Mouse (Mus musculus) spleen, postnatal 4 days (tissue): ENCODE measurements around the gene Ndrg3.
"Not testable (repeated sequence)": the region's sequence is repeated elsewhere in the genome, so short reads cannot be mapped to it uniquely, and the experiment has no call there.

Source experiments
- DNase-seq, 2 experiments: peaks; one replicate each; pipeline ENCODE4 v3.0.0; 2022; ENCODE audit warnings: low spot score in 2 of 2

Gene Ndrg3

GRCm38 (mm10) chr2:156901883-156902282 is 90.0 kb downstream of the Ndrg3 start:
- DNase-seq = no peak

GRCm38 (mm10) chr2:156901344-156901743 is 90.5 kb downstream of the Ndrg3 start:
- DNase-seq = peak in 1 of 2 experiments; percentile 49

DNA sequence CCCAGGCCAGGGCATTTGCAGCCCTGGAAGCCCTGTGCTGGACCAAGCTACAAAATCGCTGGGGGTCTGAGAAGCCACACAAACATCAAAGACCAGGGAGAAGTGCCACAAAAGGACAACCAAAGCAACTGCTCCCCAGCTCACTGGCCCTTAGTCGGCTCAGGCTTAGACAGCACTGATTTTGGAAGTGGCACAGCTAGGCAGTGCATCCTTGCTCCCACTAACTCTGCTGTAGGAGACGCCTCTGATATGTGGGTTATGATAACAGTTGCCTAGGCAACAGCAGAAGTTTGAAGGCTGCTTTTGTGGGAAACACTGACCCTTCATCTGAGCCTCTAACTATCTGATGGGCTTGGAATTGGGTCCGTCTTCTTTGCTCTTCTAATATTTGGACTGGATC is 92.7 kb downstream of the Ndrg3 start:
- DNase-seq = peak in 1 of 2 experiments; percentile 40

DNA sequence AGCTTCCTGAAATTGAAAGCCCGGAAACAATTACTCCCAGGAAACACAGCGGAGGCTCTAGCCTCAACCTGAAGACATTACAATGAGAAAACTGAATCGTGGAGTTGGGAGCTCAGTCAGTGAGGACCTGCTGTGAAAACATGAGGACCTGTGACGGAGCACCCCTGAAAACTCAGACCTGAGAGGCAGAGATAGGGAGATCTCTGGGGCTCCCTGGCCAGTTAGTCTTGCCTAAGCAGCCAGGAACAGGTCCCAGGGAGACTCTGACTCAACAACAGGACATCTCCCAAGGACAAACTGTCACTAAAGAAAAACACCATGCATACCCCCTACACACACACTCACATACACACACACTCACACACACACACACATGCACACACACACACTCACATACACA is 93.5 kb downstream of the Ndrg3 start:
- peak in 1 of 2 experiments; percentile 38 for DNase-seq

- no peak for DNase-seq
Measured at GRCm38 (mm10) chr2:156897034-156897433, 94.8 kb downstream of the Ndrg3 start.

- DNase-seq = peak in 1 of 2 experiments; percentile 55
Measured at GRCm38 (mm10) chr2:156896384-156896914, 95.4 kb downstream of the Ndrg3 start.

DNA sequence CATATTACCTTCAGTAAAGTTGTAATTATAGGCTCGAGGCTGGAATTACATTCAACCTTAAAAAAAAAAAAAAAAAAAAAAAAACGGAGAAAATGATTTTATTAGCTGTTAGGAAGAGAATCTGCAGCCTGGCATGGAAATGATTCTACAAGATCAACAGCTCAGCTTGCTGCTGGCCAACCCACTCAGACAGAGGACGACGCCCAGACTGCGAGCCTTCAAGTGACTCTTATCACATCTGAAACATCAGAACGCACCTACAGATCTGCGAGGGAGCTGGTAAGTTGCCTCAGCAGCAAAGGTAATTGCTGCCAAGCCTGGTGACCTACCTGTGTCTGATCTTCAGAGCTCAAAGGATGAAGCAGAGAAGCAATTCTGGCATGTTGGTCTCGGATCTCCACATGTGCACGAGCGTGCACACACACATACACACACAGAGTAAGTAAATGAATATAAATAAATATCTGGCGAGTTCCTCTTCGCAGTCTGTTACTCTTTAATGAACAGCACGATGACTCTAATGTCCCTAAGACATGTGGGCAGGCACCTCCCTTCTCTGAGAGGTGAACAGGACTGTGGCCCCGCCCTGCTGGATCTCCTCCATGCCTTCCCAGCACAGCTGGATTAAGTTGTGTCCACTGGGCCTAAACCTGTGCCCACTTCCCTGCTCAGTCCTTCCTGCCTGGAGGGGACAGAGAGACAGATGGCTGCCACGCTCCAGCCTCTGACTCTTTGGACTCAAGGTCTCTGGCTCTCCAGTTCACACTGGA is 97.2 kb downstream of the Ndrg3 start:
- DNase-seq = peak in 1 of 2 experiments; percentile 51

GRCm38 (mm10) chr2:156892821-156893220 is 99.0 kb downstream of the Ndrg3 start:
- DNase-seq = no peak

DNA sequence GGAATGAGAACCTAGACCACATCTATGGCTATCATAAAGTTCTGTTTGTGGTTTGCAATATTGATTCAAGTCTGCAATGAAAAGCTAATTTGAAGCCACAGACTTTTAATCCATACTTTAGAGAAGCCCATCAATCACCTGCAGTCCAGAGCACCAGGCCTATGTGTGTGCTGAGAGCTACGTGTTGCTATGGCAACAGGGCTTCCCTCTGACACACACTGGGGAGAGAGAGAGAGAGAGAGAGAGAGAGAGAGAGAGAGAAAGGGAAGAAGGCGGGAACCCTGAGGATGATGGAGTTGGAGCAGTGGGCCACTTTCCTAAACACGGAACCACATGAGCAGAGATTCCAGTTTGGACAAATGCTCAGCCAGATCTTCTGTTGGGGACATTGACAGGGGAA is 99.6 kb downstream of the Ndrg3 start:
- DNase-seq = no peak

DNA sequence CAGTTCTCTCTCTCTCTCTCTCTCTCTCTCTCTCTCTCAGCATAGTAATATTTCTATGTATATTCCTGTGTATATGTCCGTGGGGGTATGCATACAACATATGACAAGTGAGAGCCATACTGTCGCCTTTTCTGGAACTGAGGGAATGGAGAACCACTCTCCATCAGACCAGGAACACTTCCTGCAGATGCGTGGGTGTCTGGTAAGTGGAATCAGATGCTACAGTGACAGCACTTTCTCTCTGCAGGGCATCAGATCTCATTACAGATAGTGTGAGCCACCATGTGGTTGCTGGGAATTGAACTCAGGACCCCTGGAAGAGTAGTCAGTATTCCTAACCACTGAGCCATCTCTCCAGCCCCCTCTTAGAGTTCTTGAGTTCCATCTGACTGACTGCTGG is 103.4 kb downstream of the Ndrg3 start:
- no peak for DNase-seq

- DNase-seq = no peak
Measured at GRCm38 (mm10) chr2:156887017-156887416, 104.8 kb downstream of the Ndrg3 start, which contains the start of gene Sla2. Sla2 (minus strand) TSS chr2:156887192.

DNA sequence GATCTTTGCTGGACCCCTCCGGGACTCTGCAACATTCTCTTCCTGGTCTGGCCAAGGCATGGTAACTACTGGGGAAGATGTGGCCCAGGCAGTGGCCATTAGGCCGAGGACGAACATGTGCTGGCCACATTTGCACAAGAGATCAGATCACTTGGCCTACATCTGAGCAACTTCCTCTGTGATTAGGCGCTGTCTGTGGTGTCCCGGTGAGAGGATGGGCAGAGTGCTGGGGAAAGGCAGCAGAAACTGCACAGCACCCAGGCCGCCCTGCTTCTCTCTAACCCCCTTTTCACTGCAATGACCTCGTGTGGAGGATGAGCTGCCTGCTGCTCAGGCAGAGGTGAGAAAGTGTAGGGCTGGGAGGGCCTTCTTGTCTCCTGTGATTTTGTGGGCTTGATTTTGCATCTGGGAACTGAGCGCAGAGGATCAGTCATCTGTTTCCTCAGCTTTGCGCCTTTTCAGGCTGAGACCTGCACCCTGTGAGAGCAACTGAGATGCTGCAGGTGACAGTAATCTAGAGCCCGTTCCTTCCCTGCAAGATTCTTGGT is 105.7 kb downstream of the Ndrg3 start:
- DNase-seq = no peak

DNA sequence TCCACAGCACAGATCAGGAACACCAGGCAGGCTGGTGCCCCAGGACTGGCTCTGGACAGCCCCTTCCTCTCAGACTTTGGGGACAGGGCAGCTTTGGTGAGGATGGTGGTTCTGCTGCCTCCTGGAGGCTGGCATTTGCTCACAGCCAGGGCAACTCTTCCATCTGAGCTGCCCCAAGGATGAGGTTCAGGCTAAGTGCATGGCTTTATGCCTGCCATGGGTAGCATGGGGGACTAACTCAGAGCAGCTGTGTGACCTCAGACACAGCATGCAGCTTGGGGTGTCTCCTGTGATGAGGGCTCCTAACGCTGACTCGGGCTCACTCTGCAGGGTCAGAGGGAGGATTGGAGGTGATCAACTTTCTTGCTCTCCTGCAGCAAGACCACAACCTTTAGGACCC is 106.2 kb downstream of the Ndrg3 start:
- not testable (repeated sequence) for DNase-seq

DNA sequence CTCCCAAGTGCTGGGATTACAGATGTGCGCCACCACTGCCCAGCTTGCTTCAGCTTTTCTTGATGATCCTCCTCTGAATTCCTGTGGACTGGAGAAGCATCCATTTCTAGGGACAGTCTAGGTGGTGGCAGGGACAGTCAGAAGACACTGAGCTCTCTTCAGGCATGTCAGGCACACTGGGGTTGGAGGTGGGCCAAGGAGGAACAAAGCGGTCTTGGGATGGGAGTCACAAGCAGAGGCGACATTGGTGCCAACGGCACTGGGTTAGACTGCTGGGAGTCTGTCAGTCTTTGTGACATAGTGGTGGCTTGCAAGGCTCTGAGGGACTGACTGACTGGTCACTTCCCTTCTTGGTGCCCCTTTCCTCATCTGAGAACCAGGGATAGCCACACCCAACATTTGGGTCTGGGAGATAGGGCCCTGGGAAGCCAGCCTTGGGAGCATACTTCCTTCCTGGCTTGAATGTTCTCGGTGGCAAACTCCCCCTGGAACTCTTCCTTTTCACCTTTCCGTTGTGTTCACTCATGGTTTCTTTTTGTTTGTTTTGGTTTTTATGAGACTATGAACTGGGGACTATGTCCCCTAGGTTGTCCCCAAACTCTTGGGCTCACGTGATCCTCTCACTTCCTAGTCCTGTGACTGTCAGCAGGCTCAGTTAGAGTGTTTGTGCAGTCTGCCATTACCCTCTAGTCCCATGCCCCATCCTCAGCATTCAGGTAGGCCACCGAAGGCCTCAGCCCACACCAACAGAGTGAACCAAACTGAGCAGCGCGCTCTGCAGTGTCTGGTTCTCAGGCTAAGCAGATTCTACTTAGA is 107.3 kb downstream of the Ndrg3 start:
- DNase-seq = no peak

GRCm38 (mm10) chr2:156882431-156883001 is 109.3 kb downstream of the Ndrg3 start:
- peak; percentile 40 to 68 for DNase-seq

DNA sequence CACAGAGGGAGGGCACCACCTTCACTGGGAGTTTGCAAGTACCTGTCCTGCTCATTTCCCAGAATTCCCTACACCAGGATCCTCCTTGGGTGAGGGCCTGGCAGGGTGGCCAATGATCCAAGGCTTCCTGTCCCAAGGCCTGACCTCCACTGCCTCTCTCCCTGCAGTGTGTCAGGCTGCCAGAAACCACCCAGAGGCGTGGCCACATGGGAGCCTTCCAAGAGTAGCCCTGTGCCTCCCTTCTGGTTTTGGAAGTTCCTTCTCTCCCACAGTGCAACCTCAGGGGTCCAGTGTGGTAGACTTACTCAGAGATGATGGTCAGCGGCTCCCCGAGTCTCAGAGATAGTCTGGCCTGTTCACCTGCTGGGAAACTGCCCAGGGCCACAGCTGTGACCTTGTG is 112.3 kb downstream of the Ndrg3 start:
- no peak for DNase-seq

- DNase-seq = peak in 1 of 2 experiments; percentile 46
Measured at GRCm38 (mm10) chr2:156877726-156878125, 114.1 kb downstream of the Ndrg3 start.
